Mouse (Mus musculus) embryonic facial prominence, embryonic 11.5 days (tissue): ENCODE data around the gene Lamp1. TPM values are rescaled to one million over a fixed set of nuclear protein-coding genes. Genes with fewer than 3 reads are reported as not detected.

Experiments used
- ATAC-seq: fragments of 200-750 bp; cut with Nextera tagmentation; replicated peaks from 2 replicates; pipeline ENCODE4 v1.8.0; 2017; ENCODE audit warnings: low read depth; ENCODE audit not compliant: insufficient number of reproducible peaks, low FRiP score, low TSS enrichment
- DNase-seq: peaks from one replicate; pipeline ENCODE4 v3.0.0-alpha.2; 2015; ENCODE audit warnings: low spot score
- H3K27ac ChIP-seq: fragments of 300-500 bp; sonication (generic); replicated peaks from 2 replicates; pipeline ENCODE4 v1.5.1; 2014; ENCODE audit warnings: mild to moderate bottlenecking, low read depth, low read length, control low read depth
- H3K27me3 ChIP-seq: fragments of 300-500 bp; sonication (generic); 2 replicates; pipeline ENCODE4 v1.6.1; 2014; ENCODE audit warnings: mild to moderate bottlenecking, low read length, moderate library complexity, mixed read lengths; ENCODE audit not compliant: control insufficient read depth, insufficient read depth
- H3K36me3 ChIP-seq: fragments of 300-500 bp; sonication (generic); replicated peaks from 2 replicates; pipeline ENCODE4 v1.6.1; 2014; ENCODE audit warnings: low read depth, mild to moderate bottlenecking, low read length, moderate library complexity, mixed read lengths; ENCODE audit not compliant: control insufficient read depth, insufficient read depth
- H3K4me1 ChIP-seq: fragments of 300-500 bp; sonication (generic); 2 replicates; pipeline ENCODE4 v1.6.1; 2014; ENCODE audit warnings: low read length, mixed read lengths; ENCODE audit not compliant: control insufficient read depth, insufficient read depth
- H3K4me2 ChIP-seq: fragments of 300-500 bp; sonication (generic); 2 replicates; pipeline ENCODE4 v1.6.1; 2014; ENCODE audit warnings: low read depth, mild to moderate bottlenecking, control low read depth, low read length, moderate library complexity
- H3K4me3 ChIP-seq: fragments of 300-500 bp; sonication (generic); 2 replicates; pipeline ENCODE4 v1.5.1; 2014; ENCODE audit warnings: low read depth, low read length, control low read depth
- H3K9ac ChIP-seq: fragments of 300-500 bp; sonication (generic); replicated peaks from 2 replicates; pipeline ENCODE4 v1.6.1; 2014; ENCODE audit warnings: mild to moderate bottlenecking, control low read depth, low read length
- H3K9me3 ChIP-seq: fragments of 300-500 bp; sonication (generic); replicated peaks from 2 replicates; pipeline ENCODE4 v1.6.1; 2016; ENCODE audit warnings: mild to moderate bottlenecking, low read length, inconsistent platforms, mixed read lengths; ENCODE audit not compliant: control insufficient read depth
- WGBS: fragments of 180-500 bp; shearing (Covaris S2); extraction: QIAGEN DNeasy Blood & Tissue Kit; methylation state at CpG from one replicate; pipeline ENCODE4 v1.1.7; 2014; 5-methylcytosine and 5-hydroxymethylcytosine counted together
- polyA plus RNA-seq: library from polyadenylated mRNA; unstranded; fragments of >200 nt; fragmentation: Nextera tagmentation; extraction: Ambion mirVana; gene quantifications from 2 replicates; pipeline ENCODE4 v1.2.1, GENCODE M21; 2014

Gene Lamp1
- polyA plus RNA-seq, 1 experiment from 2014 or later = 264 TPM

DNA sequence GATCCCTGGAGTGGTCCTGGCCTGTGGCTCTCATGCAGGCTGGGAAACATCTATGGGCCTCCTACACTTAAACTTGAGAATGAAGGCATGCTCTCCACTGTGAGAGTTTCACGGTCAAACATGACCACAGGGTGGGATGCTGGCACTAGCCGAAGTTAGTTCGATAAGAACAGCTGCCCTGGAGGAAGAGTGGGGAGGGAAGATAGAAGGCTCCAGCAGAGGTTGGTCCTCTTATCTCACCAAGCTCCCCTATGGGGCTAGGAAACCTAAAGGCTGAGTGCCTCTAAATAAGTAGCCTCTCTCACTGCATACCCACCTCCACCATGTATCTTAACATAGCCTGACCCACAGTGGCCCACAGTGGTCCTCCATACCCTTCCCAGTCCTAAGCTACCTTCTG lies 43.8 kb downstream of the Lamp1 start:
- no peak for ATAC-seq
- Histone ChIP-seq H3K36me3 (no peaks in the 10 kb centered on the region), H3K4me2 (no peak overlapping the region), H3K4me3 (no peak overlapping the region), H3K27ac (no peak overlapping the region), H3K9ac (no peak overlapping the region), H3K9me3 (no peaks in the 10 kb centered on the region), H3K27me3 (peaks cover 27% of the 10 kb centered on the region), H3K4me1 (no peaks in the 10 kb centered on the region)
- DNase-seq = no peak
- 86% methylated on average over 3 of the region's 3 CpGs for WGBS

DNA sequence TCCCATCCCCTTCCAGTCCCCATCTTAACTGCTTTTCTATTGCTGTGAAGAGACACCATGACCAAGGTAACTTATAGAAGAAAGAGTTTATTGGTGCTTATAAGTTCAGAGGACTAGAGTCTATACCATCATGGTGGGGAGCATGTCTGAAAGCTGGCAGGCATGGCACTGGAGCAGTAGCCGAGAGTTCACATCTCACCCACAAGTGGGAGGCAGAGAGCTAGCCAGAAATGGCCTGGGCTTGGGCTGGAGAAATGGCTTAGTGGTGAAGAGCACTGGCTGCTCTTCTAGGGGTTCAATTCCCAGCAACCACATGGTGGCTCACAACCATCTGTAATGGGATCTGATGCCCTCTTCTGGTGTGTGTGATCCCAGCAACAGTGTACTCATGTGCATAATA lies 44.5 kb downstream of the Lamp1 start:
- Histone ChIP-seq H3K27me3 (peaks cover 27% of the 10 kb centered on the region), H3K4me2 (no peak overlapping the region)

DNA sequence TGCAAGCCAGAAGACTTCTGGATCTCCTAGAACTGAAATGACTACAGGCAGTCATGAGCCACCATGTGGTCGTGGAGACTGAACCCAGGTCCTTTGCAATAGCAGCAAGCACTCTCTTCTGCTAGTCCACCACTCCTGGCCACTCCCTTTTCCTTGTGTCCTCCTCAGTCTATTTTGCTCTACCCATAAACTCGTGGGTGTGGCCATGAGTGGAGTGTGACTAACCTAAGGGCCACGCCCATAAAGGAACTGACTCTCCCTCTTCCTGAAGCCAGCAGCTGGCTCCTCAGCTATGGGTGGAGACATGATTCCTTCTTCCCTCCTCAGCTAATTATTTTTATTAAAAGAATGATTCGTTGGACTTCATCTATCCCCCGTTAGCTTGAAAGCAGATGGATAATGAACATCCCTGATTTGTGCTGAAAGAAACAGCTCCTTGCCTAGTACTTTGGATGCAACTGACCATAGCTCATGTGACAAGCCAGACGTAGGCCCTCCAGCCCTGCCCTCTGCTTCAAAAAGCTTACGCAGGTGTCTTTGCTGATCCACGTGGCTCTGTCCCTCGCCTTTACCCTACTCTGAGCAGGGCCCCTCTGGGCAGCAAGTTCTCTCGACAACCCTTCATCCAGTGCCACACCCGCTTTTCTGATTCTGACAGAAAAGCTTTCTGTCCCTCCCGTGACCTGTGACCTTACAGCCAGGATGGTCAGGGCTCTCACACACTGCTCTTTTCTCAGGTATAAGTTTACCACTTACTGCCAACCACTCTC lies 45.6 kb downstream of the Lamp1 start:
- Histone ChIP-seq H3K4me2 (no peak overlapping the region), H3K27ac (no peak overlapping the region), H3K36me3 (no peaks in the 10 kb centered on the region), H3K9ac (no peak overlapping the region), H3K4me3 (no peak overlapping the region), H3K27me3 (peaks cover 23% of the 10 kb centered on the region), H3K9me3 (no peaks in the 10 kb centered on the region), H3K4me1 (no peaks in the 10 kb centered on the region)
- no peak for ATAC-seq
- 67% methylated on average over 12 of the region's 12 CpGs for WGBS
- DNase-seq = no peak

More for the DNA sequence above, 44.5 kb downstream of the Lamp1 start:
- H3K4me1 ChIP-seq = no peaks in the 10 kb centered on the region
- 64% methylated on average over 1 of the region's 1 CpGs for whole genome bisulfite sequencing
- DNase-seq (no peak), ATAC-seq (no peak)
- H3K27ac ChIP-seq = no peak overlapping the region
- no peaks in the 10 kb centered on the region for H3K36me3 ChIP-seq
- H3K4me3 ChIP-seq = no peak overlapping the region
- H3K9ac ChIP-seq = no peak overlapping the region
- H3K9me3 ChIP-seq = no peaks in the 10 kb centered on the region

DNA sequence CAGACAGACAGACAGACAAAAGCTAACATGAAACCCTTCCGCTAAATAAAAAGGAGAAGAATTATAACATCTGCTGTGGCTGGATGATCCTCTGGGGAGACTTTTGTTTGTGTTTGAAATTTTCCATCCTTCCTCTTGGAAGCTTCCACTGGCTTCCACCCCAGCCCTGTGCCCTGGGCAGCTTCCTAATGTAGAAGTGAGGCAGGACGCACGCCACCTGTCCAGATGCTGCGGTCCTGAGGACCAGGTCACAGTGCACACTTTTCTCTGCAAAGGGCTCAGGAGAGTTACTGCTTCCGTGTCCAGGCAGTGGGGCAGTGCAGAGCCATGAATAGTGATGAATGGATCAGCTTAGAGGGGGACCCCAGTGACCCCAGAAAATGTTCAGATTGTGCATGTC lies 46.4 kb downstream of the Lamp1 start:
- H3K9ac ChIP-seq = no peak overlapping the region
- ATAC-seq = no peak
- no peak overlapping the region for H3K4me2 ChIP-seq
- no peak overlapping the region for H3K27ac ChIP-seq
- H3K4me3 ChIP-seq = no peak overlapping the region
- no peak for DNase-seq
- peaks cover 18% of the 10 kb centered on the region for H3K27me3 ChIP-seq
- WGBS = 76% methylated on average over 5 of the region's 5 CpGs
- no peaks in the 10 kb centered on the region for H3K36me3 ChIP-seq
- no peaks in the 10 kb centered on the region for H3K4me1 ChIP-seq
- H3K9me3 ChIP-seq = no peaks in the 10 kb centered on the region

DNA sequence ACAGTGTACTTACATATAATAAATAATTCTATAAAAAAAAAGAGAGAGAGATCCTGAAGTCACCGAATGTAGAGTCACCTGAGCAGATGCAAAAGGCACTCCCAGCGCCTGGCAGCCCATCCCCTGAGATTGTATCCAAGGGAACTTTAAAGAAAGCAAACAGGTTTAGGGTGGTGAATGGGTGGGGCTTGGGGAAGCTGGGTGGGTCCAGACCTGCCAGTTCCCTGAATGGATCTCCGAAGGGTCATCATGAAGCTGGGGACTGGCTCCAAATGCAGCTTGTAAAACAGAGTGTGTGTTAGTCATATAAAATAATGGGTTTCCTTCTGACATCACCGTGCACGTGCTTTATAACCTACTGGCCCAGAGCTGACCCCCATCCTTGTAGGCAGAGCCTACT lies 47.3 kb downstream of the Lamp1 start:
- no peak overlapping the region for H3K27ac ChIP-seq
- DNase-seq (no peak), ATAC-seq (no peak)
- H3K4me1 ChIP-seq = no peaks in the 10 kb centered on the region
- peaks cover 13% of the 10 kb centered on the region for H3K27me3 ChIP-seq
- H3K9ac ChIP-seq = no peak overlapping the region
- no peaks in the 10 kb centered on the region for H3K9me3 ChIP-seq
- H3K4me3 ChIP-seq = no peak overlapping the region
- WGBS = 43% methylated on average over 5 of the region's 5 CpGs
- no peak overlapping the region for H3K4me2 ChIP-seq
- no peaks in the 10 kb centered on the region for H3K36me3 ChIP-seq

DNA sequence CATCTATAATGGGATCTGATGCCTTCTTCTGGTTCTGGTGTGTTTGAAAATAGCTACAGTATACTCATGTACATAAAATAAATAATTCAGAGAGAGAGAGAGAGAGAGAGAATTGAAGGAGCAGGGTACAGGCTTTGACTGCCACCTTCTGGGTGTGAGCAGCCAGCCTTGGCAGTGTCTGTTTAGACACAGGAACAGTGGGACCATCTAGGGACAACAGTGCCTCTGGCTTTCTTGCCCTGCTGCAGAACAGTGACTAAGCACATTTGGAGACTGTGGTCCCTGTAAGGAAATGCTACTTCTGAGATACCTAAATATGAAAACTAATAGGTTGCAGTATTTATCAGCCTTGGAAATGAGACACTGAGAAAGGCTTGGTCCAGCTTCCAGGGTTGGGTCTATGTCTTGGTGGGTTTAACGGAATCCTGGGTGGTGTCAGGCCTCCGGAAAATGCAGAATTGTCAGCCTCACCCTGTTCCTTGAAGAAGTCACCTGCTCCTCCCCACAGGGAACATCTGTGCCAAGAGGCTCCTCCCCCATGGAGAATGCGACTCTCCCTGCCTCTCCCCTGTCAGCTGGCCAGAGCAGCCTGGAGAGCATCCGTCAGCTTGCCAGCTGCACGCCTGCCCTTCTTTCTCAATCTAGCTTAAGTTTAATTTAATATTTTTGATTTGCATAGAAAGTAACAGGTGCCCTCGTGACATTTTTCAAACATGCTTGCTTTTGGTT lies 49.8 kb downstream of the Lamp1 start:
- H3K36me3 ChIP-seq = no peaks in the 10 kb centered on the region
- no peak overlapping the region for H3K9ac ChIP-seq
- DNase-seq (no peak), ATAC-seq (no peak)
- H3K9me3 ChIP-seq = no peaks in the 10 kb centered on the region
- H3K4me2 ChIP-seq = no peak overlapping the region
- no peaks in the 10 kb centered on the region for H3K27me3 ChIP-seq
- 36% methylated on average over 6 of the region's 6 CpGs for WGBS
- no peak overlapping the region for H3K27ac ChIP-seq
- H3K4me3 ChIP-seq = no peak overlapping the region
- peaks cover 4% of the 10 kb centered on the region; the same call in 1 of the 2 replicates for H3K4me1 ChIP-seq

DNA sequence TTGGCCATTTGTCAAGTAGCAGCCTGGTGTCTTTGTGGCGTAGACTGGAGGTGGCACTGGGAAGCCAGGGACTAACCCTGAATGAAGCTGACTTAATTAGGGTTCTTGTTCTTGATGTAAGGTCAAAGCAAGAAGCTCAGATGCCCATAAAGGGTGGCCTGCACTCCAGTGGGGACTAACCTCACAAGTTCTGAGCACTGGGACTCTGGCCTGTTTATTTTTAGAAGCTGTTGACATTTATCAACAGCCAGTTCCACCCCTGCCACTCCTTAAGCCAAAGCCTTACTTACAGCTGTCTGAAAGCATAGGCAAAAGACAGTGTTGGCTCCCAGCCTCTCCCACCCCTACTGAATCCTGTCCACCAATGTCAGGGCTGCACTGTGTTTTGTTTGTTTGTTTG lies 50.8 kb downstream of the Lamp1 start:
- H3K4me2 ChIP-seq = no peak overlapping the region
- H3K4me3 ChIP-seq = no peak overlapping the region
- H3K36me3 ChIP-seq = no peaks in the 10 kb centered on the region
- no peak overlapping the region for H3K27ac ChIP-seq
- H3K27me3 ChIP-seq = no peaks in the 10 kb centered on the region
- DNase-seq = no peak
- peaks cover 4% of the 10 kb centered on the region; the same call in 1 of the 2 replicates for H3K4me1 ChIP-seq
- no peak for ATAC-seq
- no peak overlapping the region for H3K9ac ChIP-seq
- WGBS = 83% methylated on average over 1 of the region's 1 CpGs
- H3K9me3 ChIP-seq = no peaks in the 10 kb centered on the region
